Mouse (Mus musculus): ENCODE measurements around the gene Abi3.

Gene Abi3
- long read RNA-seq, experiment 1, full-length matches to known transcripts = 7 of 10 reads
- long read RNA-seq, experiment 1, partial matches to known transcripts = 0 of 10 reads
- long read RNA-seq, experiment 1, other reads (novel, unspliced or antisense) = 3 of 10 reads
- long read RNA-seq, experiment 2, full-length matches to known transcripts = 4 of 10 reads
- long read RNA-seq, experiment 2, partial matches to known transcripts = 2 of 10 reads
- long read RNA-seq, experiment 2, other reads (novel, unspliced or antisense) = 4 of 10 reads

GRCm38 (mm10) chr11:95842074-95842681 lies at the start of gene Abi3:
TSS of gene Abi3 (minus strand) at chr11:95842476.
- intact Hi-C loops (cut with DNase I) = no loop called here

DNA sequence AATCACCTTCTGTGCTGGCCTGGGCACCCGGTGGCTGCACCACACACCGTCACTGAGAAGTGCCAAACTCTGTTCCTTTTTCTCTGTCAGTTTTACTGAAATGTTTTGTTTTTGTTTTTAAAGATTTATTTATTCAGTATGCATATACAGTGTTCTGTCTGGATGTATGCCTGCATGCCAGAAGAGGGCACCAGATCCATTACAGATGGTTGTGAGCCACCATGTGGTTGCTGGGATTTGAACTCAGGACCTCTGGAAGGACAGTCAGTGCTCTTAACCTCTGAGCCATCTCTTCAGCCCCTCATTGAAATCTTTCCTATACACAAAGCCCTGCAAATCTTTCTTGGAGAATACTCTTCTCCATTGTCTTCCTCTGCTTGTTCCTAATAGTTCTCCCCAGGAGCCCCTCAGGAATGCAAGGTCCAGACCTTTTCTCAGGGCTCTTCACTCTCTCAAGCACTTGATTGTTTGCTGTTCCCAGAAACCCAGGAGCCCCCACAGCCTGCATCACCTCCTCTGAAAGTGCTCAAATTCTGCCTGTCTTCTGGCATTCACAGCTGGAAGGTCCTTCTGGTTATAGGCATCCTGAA lies 48.3 kb upstream of the Abi3 start:
- intact Hi-C loops (cut with DNase I) = no loop called here

GRCm38 (mm10) chr11:95879861-95880260 lies 37.6 kb upstream of the Abi3 start:
- intact Hi-C loops (cut with DNase I) = loop anchor here (5.0 kb wide), 1 partner anchor 102 kb away; no protein-coding TSS in a partner anchor

DNA sequence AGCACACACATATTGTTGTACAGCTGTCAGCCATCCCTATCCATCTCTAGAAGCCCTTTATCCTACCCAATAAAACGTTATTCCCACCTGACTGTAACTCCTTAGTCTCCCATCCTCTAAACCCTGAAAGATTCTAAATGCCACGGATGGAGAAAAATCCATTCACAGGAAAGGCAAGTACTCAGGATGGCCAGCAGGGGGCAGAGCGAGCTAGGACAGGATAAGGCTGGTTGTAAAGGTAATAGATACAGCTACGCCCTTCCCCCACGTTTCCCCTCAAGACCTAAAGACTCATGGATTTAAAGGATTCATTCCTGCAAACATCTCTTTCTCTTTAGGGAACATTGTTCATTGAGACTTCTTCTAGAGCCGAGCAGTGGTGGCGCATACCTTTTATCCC lies 34.0 kb upstream of the Abi3 start:
- intact Hi-C loops (cut with DNase I) = loop anchor here (2.0 to 5.0 kb wide), 2 partner anchors 65 to 106 kb away; no protein-coding TSS in a partner anchor

DNA sequence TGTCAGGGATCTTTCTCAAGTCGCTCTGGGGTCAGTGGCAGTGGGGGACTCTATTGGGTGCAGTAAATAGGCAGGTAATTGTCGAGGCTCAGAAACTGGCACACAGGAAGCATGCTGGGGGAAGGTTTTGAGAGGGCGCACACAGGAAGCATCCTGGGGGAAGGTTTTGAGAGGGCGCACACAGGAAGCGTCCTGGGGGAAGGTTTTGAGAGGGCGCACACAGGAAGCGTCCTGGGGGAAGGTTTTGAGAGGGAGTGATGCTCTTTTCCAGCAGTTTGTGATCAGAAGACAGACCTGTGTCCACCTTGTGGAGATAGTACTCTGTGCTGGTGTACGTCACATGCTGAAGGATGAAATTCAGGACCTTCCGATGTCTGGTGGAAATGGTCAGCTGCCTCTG lies 33.5 kb upstream of the Abi3 start:
- intact Hi-C loops (cut with DNase I) = loop anchor here (2.0 to 5.0 kb wide), 2 partner anchors 65 to 106 kb away; no protein-coding TSS in a partner anchor

GRCm38 (mm10) chr11:95869918-95870470 lies 27.7 kb upstream of the Abi3 start:
- intact Hi-C loops (cut with DNase I) = no loop called here

DNA sequence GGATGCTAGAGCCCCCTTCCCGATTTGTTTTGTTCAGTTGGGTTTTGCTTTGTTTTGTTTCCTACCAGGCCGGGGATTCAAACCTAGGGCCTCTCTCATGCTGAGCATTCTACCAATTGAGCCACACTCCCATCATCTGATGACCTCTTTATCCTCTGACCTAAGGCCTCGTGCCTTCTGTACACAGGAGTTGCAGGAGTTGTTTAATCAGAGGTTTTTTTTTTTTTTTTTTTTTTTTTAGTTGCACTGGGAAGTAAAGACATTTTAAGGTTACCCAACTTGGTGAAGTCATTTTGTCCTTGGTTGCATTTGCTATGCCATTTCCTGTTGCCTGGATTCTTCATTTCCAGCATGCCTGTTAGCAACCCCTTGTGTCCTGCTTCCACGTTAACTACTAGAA lies 27.2 kb upstream of the Abi3 start:
- intact Hi-C loops (cut with DNase I) = no loop called here

- intact Hi-C loops (cut with DNase I) = no loop called here
Observed at GRCm38 (mm10) chr11:95861397-95861796, 19.1 kb upstream of the Abi3 start.

- intact Hi-C loops (cut with DNase I) = no loop called here
Observed at GRCm38 (mm10) chr11:95860071-95860490, 17.8 kb upstream of the Abi3 start.

DNA sequence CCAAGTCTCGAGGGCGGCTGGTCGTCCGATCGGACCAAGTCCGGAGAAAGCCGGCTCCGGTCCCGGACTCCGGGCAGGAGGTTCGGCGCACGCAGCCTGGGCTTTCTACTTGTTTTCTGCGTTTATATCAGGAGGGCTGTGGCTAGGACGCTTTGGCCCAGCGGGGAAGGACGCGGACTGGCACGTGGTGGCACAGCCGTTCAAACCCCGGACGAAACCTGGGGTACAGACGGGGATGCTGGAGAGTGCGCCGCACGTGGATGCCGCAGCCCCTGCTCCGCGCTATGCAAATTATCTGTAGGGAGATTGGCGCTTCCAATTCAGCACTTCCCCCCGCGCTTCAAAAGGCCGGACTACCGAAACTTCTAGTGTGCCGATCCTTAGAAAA lies 17.2 kb upstream of the Abi3 start:
- intact Hi-C loops (cut with DNase I) = no loop called here

DNA sequence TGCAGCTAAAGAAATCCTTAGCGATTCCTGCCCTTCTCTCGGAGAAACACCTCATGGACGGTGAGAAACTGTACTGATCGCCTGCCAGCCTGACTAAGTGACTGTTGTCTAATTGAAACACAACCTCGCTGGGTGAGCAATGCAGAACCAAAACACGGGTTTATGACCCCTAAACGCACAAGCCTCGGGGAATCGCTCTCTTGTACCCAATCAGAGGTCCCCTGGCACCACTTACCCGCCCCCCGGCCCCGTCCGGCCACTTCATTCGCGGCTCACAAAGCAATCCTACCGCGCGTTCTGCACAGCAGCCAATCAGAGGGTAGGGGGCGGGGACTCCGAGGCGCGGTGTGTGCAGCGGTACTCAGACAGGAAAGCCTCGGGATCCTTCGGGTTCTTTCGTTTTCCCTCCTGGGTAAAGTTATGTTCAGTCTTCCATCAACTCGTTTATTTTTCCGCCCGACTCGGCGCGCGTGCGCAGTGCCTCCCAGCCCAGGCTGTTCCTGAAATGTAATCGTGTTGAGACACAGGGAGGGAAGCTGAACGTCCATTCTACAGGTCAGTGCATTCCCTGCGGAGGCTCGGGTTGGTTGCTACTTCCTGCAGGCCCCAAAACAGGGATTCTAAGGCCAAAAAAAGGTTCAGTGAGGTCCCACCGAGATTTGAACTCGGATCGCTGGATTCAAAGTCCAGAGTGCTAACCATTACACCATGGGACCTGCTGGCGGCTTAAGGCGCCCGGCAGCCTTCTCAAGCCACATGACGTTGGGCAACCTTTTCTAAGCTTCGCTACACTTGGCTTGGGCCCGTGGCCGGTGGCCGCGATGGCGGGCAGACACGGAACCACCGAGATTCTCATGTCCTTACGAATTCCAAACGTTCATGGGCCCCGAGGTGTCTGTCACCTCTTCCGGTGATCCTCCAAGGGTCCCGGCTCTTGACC lies 16.5 kb upstream of the Abi3 start:
- intact Hi-C loops (cut with DNase I) = no loop called here

GRCm38 (mm10) chr11:95857716-95858527 lies 15.6 kb upstream of the Abi3 start:
- intact Hi-C loops (cut with DNase I) = no loop called here

DNA sequence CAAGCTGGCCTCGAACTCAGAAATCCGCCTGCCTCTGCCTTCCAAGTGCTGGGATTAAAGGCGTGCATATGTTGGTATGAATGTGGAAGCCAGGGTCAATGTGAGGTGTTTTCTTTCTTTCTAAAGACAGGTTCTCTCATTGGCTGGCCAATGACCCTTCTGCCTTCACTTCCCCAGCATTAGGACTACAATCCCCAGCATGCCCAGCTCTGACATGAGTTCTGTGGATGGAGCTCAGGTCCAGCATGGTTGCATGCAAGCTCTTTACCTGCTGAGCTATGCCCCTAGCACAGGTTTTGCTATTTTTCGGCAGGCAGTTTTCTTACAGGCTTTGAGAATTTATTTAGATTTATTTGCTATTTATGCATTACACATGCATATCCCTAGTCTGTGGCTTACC lies 15.0 kb upstream of the Abi3 start:
- intact Hi-C loops (cut with DNase I) = no loop called here

- intact Hi-C loops (cut with DNase I) = loop anchor here (2.0 kb wide), 1 partner anchor 25 kb away; no protein-coding TSS in a partner anchor
Observed at GRCm38 (mm10) chr11:95853684-95854083, 11.4 kb upstream of the Abi3 start.

DNA sequence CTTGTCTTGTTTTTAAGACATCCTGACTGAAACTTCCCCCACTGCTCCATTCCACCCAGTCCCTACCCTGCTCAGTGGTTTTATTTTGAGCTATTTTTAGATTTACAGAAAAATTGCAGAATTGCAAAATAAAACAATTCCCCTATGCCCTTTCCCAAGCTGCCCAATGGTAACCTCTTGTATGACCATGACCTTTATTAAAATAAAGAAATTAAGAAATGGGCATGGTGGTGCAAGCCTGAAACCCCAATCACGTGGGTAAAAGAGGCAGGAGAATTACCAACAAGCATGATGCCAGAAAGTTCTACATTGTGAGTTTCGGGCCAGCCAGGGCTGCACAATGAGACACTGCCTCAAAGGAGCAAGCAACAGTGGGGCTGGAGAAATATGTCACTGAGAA lies 8.6 kb upstream of the Abi3 start:
- intact Hi-C loops (cut with DNase I) = no loop called here

DNA sequence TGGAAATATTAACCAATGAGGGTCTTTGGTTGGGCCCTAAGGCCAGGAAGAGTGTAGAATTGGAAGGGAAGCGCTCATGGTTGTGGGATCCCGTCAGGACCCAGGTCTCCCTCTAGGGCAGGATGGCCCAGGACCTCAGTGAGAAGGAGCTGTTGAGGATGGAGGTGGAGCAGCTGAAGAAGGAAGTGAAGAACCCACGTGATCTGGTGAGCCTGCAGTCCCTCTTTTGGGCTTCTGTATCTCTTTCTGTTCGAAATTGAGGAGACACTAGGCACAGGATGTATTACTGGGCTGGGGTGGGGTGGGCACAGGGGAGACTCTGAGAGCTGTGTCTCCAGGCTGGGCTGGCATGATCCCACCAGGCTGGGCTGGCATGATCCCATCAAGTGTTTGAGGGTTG lies 2.7 kb upstream of the Abi3 start:
- intact Hi-C loops (cut with DNase I) = no loop called here

DNA sequence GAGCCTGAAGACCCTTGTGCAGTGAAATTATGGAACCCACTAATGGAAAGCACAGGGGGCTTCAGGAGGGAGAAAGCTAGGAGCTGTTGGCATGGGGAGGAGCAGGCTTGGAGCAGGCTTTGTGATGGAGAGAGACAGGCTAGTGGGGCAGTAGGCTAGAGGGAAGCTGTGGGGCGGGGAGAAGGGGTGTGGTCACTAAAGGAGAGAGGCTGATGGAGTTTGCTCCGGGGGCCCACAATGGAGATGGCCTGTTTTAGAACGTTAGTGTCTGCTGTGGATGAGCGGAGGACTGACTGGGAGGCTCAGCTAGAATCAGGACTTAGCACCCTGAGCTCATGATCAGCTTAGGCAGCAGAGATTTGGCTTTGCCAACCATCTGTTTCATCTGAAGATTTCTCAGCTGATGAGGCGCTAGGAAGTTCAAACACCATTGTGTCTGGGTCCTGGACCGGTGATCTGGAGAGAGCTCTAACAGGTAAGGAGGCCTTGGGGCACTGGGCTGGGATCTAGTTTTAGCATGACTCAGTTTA lies 1.2 kb upstream of the Abi3 start:
- intact Hi-C loops (cut with DNase I) = no loop called here

DNA sequence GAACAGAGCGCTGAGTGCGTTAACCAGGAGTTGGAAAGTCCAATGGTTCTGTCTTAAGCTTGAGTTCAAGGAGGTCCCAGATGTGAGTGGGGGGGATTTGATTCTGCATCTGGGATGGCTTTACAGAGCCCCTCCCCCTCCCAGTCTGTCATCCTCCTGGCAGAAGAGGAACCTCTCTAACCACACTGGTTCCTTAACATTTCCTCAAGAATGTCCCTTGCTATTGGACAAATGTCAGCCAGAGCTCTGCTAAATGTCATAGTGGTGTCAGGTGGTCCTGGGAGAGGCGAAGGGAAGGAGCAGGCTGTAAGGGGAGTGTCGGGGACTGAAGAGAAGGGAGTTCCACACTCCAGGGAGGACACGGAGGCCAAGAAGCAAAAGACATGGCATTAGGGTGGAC lies 677 bp upstream of the Abi3 start:
- intact Hi-C loops (cut with DNase I) = no loop called here

GRCm38 (mm10) chr11:95841498-95841830 lies 812 bp downstream of the Abi3 start:
- intact Hi-C loops (cut with DNase I) = no loop called here
